Mouse (Mus musculus): ENCODE data around the gene Stxbp5. TPM values are rescaled to one million over a fixed set of nuclear protein-coding genes. Genes with fewer than 3 reads are reported as not detected.

Stxbp5 gene
- polyA plus RNA-seq, 1 experiment, result 6.1 TPM

- Histone ChIP-seq H3K27ac (replicated peaks; ENCODE audit: low read depth, low read length) (no peak overlapping the region), H3K4me1 (ENCODE audit: control insufficient read depth, insufficient read depth, insufficient read length, low read length) (no peaks in the 10 kb centered on the region), H3K4me3 (ENCODE audit: insufficient read depth, low read depth, low read length) (no peak overlapping the region)
These were observed 82.3 kb downstream of the Stxbp5 start for GRCm38 (mm10) chr10:9818574-9818973.

GRCm38 (mm10) chr10:9813926-9814325 lies 87.0 kb downstream of the Stxbp5 start:
- H3K4me3 ChIP-seq (ENCODE audit: insufficient read depth, low read depth, low read length), result no peak overlapping the region
- H3K4me1 ChIP-seq (ENCODE audit: control insufficient read depth, insufficient read depth, insufficient read length, low read length), result no peaks in the 10 kb centered on the region
- no peak overlapping the region for H3K27ac ChIP-seq (replicated peaks; ENCODE audit: low read depth, low read length)

GRCm38 (mm10) chr10:9807596-9807995 lies 93.3 kb downstream of the Stxbp5 start:
- H3K4me3 ChIP-seq (ENCODE audit: insufficient read depth, low read depth, low read length), result no peak overlapping the region
- 0 out of 2 replicates have a peak overlapping the region, but pooled peaks have one; percentile 23 for H3K27ac ChIP-seq (replicated peaks; ENCODE audit: low read depth, low read length)

GRCm38 (mm10) chr10:9805341-9805740 lies 95.5 kb downstream of the Stxbp5 start:
- Histone ChIP-seq H3K4me1 (ENCODE audit: control insufficient read depth, insufficient read depth, insufficient read length, low read length) (no peaks in the 10 kb centered on the region), H3K27ac (replicated peaks; ENCODE audit: low read depth, low read length) (0 out of 2 replicates have a peak overlapping the region, but pooled peaks have one; percentile 11), H3K4me3 (ENCODE audit: insufficient read depth, low read depth, low read length) (no peak overlapping the region)

More at GRCm38 (mm10) chr10:9807596-9807995, 93.3 kb downstream of the Stxbp5 start:
- H3K4me1 ChIP-seq (ENCODE audit: control insufficient read depth, insufficient read depth, insufficient read length, low read length), result no peaks in the 10 kb centered on the region

- Histone ChIP-seq H3K4me3 (ENCODE audit: insufficient read depth, low read depth, low read length) (no peak overlapping the region), H3K4me1 (ENCODE audit: control insufficient read depth, insufficient read depth, insufficient read length, low read length) (no peaks in the 10 kb centered on the region), H3K27ac (replicated peaks; ENCODE audit: low read depth, low read length) (no peak overlapping the region)
These were observed 97.8 kb downstream of the Stxbp5 start for GRCm38 (mm10) chr10:9803126-9803525.

- no peaks in the 10 kb centered on the region for H3K4me1 ChIP-seq (ENCODE audit: control insufficient read depth, insufficient read depth, insufficient read length, low read length)
- no peak overlapping the region for H3K4me3 ChIP-seq (ENCODE audit: insufficient read depth, low read depth, low read length)
- H3K27ac ChIP-seq (replicated peaks; ENCODE audit: low read depth, low read length), result no peak overlapping the region
These were observed 99.3 kb downstream of the Stxbp5 start for GRCm38 (mm10) chr10:9801571-9801970.

GRCm38 (mm10) chr10:9799085-9799484 lies 101.8 kb downstream of the Stxbp5 start:
- no peak overlapping the region for H3K4me3 ChIP-seq (ENCODE audit: insufficient read depth, low read depth, low read length)
- H3K4me1 ChIP-seq (ENCODE audit: control insufficient read depth, insufficient read depth, insufficient read length, low read length), result no peaks in the 10 kb centered on the region
- H3K27ac ChIP-seq (replicated peaks; ENCODE audit: low read depth, low read length), result no peak overlapping the region

- Histone ChIP-seq H3K27ac (replicated peaks; ENCODE audit: low read depth, low read length) (no peak overlapping the region), H3K4me1 (ENCODE audit: control insufficient read depth, insufficient read depth, insufficient read length, low read length) (no peaks in the 10 kb centered on the region), H3K4me3 (ENCODE audit: insufficient read depth, low read depth, low read length) (no peak overlapping the region)
These were observed 104.5 kb downstream of the Stxbp5 start for GRCm38 (mm10) chr10:9796429-9796828.

GRCm38 (mm10) chr10:9794429-9794828 lies 106.5 kb downstream of the Stxbp5 start:
- H3K27ac ChIP-seq (replicated peaks; ENCODE audit: low read depth, low read length), result no peak overlapping the region
- no peak overlapping the region for H3K4me3 ChIP-seq (ENCODE audit: insufficient read depth, low read depth, low read length)
- no peaks in the 10 kb centered on the region for H3K4me1 ChIP-seq (ENCODE audit: control insufficient read depth, insufficient read depth, insufficient read length, low read length)

GRCm38 (mm10) chr10:9790947-9791346 lies 109.9 kb downstream of the Stxbp5 start:
- H3K4me1 ChIP-seq (ENCODE audit: control insufficient read depth, insufficient read depth, insufficient read length, low read length), result no peaks in the 10 kb centered on the region
- no peak overlapping the region for H3K27ac ChIP-seq (replicated peaks; ENCODE audit: low read depth, low read length)
- no peak overlapping the region for H3K4me3 ChIP-seq (ENCODE audit: insufficient read depth, low read depth, low read length)

GRCm38 (mm10) chr10:9786461-9786860 lies 114.4 kb downstream of the Stxbp5 start:
- Histone ChIP-seq H3K4me3 (ENCODE audit: insufficient read depth, low read depth, low read length) (no peak overlapping the region), H3K27ac (replicated peaks; ENCODE audit: low read depth, low read length) (no peak overlapping the region), H3K4me1 (ENCODE audit: control insufficient read depth, insufficient read depth, insufficient read length, low read length) (no peaks in the 10 kb centered on the region)

- no peaks in the 10 kb centered on the region for H3K4me1 ChIP-seq (ENCODE audit: control insufficient read depth, insufficient read depth, insufficient read length, low read length)
- no peak overlapping the region for H3K27ac ChIP-seq (replicated peaks; ENCODE audit: low read depth, low read length)
- no peak overlapping the region for H3K4me3 ChIP-seq (ENCODE audit: insufficient read depth, low read depth, low read length)
These were observed 115.2 kb downstream of the Stxbp5 start for GRCm38 (mm10) chr10:9785651-9786050.

GRCm38 (mm10) chr10:9779864-9780263 lies 121.0 kb downstream of the Stxbp5 start:
- H3K27ac ChIP-seq (replicated peaks; ENCODE audit: low read depth, low read length), result no peak overlapping the region
- no peak overlapping the region for H3K4me3 ChIP-seq (ENCODE audit: insufficient read depth, low read depth, low read length)
- no peaks in the 10 kb centered on the region for H3K4me1 ChIP-seq (ENCODE audit: control insufficient read depth, insufficient read depth, insufficient read length, low read length)

GRCm38 (mm10) chr10:9770261-9770660 lies 130.6 kb downstream of the Stxbp5 start:
- Histone ChIP-seq H3K4me1 (ENCODE audit: control insufficient read depth, insufficient read depth, insufficient read length, low read length) (no peaks in the 10 kb centered on the region), H3K27ac (replicated peaks; ENCODE audit: low read depth, low read length) (no peak overlapping the region), H3K4me3 (ENCODE audit: insufficient read depth, low read depth, low read length) (no peak overlapping the region)

- H3K4me3 ChIP-seq (ENCODE audit: insufficient read depth, low read depth, low read length), result no peak overlapping the region
- H3K27ac ChIP-seq (replicated peaks; ENCODE audit: low read depth, low read length), result no peak overlapping the region
- no peaks in the 10 kb centered on the region for H3K4me1 ChIP-seq (ENCODE audit: control insufficient read depth, insufficient read depth, insufficient read length, low read length)
These were observed 137.0 kb downstream of the Stxbp5 start for GRCm38 (mm10) chr10:9763831-9764230.

GRCm38 (mm10) chr10:9760264-9760663 lies 140.6 kb downstream of the Stxbp5 start:
- H3K4me3 ChIP-seq (ENCODE audit: insufficient read depth, low read depth, low read length), result no peak overlapping the region

GRCm38 (mm10) chr10:9756546-9756945 lies 144.3 kb downstream of the Stxbp5 start:
- H3K4me1 ChIP-seq (ENCODE audit: control insufficient read depth, insufficient read depth, insufficient read length, low read length), result no peaks in the 10 kb centered on the region
- H3K27ac ChIP-seq (replicated peaks; ENCODE audit: low read depth, low read length), result no peak overlapping the region

More at GRCm38 (mm10) chr10:9760264-9760663, 140.6 kb downstream of the Stxbp5 start:
- H3K27ac ChIP-seq (replicated peaks; ENCODE audit: low read depth, low read length), result no peak overlapping the region
- H3K4me1 ChIP-seq (ENCODE audit: control insufficient read depth, insufficient read depth, insufficient read length, low read length), result no peaks in the 10 kb centered on the region

More at GRCm38 (mm10) chr10:9756546-9756945, 144.3 kb downstream of the Stxbp5 start:
- H3K4me3 ChIP-seq (ENCODE audit: insufficient read depth, low read depth, low read length), result no peak overlapping the region
